Comparison of ENCODE assay signal across 15 mouse cellular contexts in the genomic region with DNA sequence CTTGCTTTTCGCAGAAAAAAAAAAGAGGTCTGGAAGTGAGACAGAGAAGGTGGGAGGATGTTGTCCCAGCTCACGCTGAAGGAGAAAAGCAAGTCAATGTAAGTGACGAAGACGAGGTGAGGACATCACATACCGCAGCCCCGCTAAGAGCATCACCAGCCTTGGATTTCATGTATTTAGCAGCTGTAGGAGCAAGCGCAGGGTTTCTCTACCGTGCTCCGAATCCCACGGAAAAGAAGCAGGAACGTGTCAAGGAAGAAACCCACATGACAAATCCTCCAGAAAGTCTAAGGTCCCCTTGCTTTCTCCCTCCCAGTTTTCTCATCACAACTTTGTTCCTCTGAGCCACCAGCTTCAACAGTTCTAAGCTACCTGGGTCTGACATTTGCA.
DNase-seq lines count a peak whose midpoint lies in the region; ATAC-seq lines count a peak whose summit lies in the region.
"Had no signal": no experiment of that assay in that cellular context is flagged by ENCODE, and none has a peak within 500 bp of the region (broad histone marks: within the 10 kb centered on the region; RNA-seq: fewer than 3 reads in every experiment).

No protein-coding gene starts in this region.

- WGBS in heart, embryonic 16.5 days = 45% methylated on average over 11 of the region's 11 CpGs

- no peak overlapping the region for H3K4me3 ChIP-seq in heart, embryonic 16.5 days (ENCODE audit: low read length)
- H3K4me3 ChIP-seq: liver, embryonic 15.5 days; neural tube, embryonic 12.5 days had no signal

- H3K9ac ChIP-seq in heart, embryonic 16.5 days (ENCODE audit: low read length) = no peak overlapping the region
- H3K9ac ChIP-seq: liver, embryonic 15.5 days; neural tube, embryonic 12.5 days had no signal

- ATAC-seq in heart, embryonic 16.5 days (replicated peaks; ENCODE audit: extremely low read depth, insufficient read depth, low FRiP score) = no peak
- ATAC-seq: hindbrain, embryonic 16.5 days had no signal

- H3K27ac ChIP-seq in heart, embryonic 16.5 days (ENCODE audit: low read length) = peak overlapping the region; percentile 56
- H3K27ac ChIP-seq: liver, embryonic 15.5 days; neural tube, embryonic 12.5 days had no signal

- H3K27me3 ChIP-seq in heart, embryonic 16.5 days (ENCODE audit: control insufficient read depth, insufficient read depth, low read length) = no peaks in the 10 kb centered on the region
- H3K27me3 ChIP-seq: liver, embryonic 15.5 days; neural tube, embryonic 12.5 days had no signal

- H3K36me3 ChIP-seq in heart, embryonic 16.5 days (ENCODE audit: control insufficient read depth, insufficient read depth) = no peaks in the 10 kb centered on the region
- H3K36me3 ChIP-seq: liver, embryonic 15.5 days; neural tube, embryonic 12.5 days had no signal

- no peaks in the 10 kb centered on the region for H3K9me3 ChIP-seq in heart, embryonic 16.5 days (replicated peaks; ENCODE audit: control insufficient read depth, low read length)
- H3K9me3 ChIP-seq: liver, embryonic 15.5 days; neural tube, embryonic 12.5 days had no signal

- DNase-seq in embryo, embryonic 11 days = peak; percentile 18
- DNase-seq in embryo, embryonic 10 days (ENCODE audit: low spot score) = no peak
- no peak for DNase-seq in heart, postnatal 14 days
- peak; percentile 45 for DNase-seq in thymus, postnatal 14 days
- DNase-seq in thymus, postnatal 0 days (ENCODE audit: low spot score) = no peak
- peak; percentile 52 for DNase-seq in thymus, postnatal 4 days
- DNase-seq in yolk sac, embryonic 10.5 days (ENCODE audit: low spot score) = no peak
- DNase-seq: adrenal gland, postnatal 14 days; cerebellum, adult 2 months; kidney, adult 2 months; right cerebral cortex, postnatal 4 days had no signal

- intact Hi-C loops in heart, postnatal 14 days (cut with DNase I) = no loop called here

- peak overlapping the region; percentile 30 for H3K4me2 ChIP-seq in heart, embryonic 16.5 days (ENCODE audit: low read depth, low read length)
- H3K4me2 ChIP-seq: liver, embryonic 15.5 days; neural tube, embryonic 12.5 days had no signal

- H3K4me1 ChIP-seq in heart, embryonic 16.5 days (ENCODE audit: control insufficient read depth, insufficient read depth, low read length) = peaks cover 5% of the 10 kb centered on the region
- H3K4me1 ChIP-seq: liver, embryonic 15.5 days; neural tube, embryonic 12.5 days had no signal

Comparison
In these comparisons a context has a peak if more than half of its experiments do, and no peak if none do; other contexts are left out.
1. DNase-seq: peak in embryo, embryonic 11 days (single experiment), thymus, postnatal 14 days (single experiment) and thymus, postnatal 4 days (single experiment); none in embryo, embryonic 10 days (single experiment), heart, postnatal 14 days (0 of 2), thymus, postnatal 0 days (single experiment) and yolk sac, embryonic 10.5 days (single experiment).